Mouse (Mus musculus) testis, adult 2 months (tissue): ENCODE results near the gene Cyth2. TPM values are rescaled to one million over a fixed set of nuclear protein-coding genes. Genes with fewer than 3 reads are reported as not detected.
A peak's percentile ranks its signal among the peaks of the same experiment; 100 is the strongest.

ENCODE experiments used
- H3K27ac ChIP-seq: fragments of 200-500 bp; 2 replicates; pipeline ENCODE4 v1.5.1; 2012; ENCODE audit warnings: low read depth, low read length; ENCODE audit not compliant: control insufficient read depth, insufficient read depth
- H3K27me3 ChIP-seq: fragments of 200-500 bp; 2 replicates; pipeline ENCODE4 v1.6.1; 2012; ENCODE audit warnings: mild to moderate bottlenecking, low read length, moderate library complexity; ENCODE audit not compliant: control insufficient read depth, insufficient read depth
- H3K36me3 ChIP-seq: fragments of 200-500 bp; 2 replicates; pipeline ENCODE4 v1.6.1; 2012; ENCODE audit warnings: mild to moderate bottlenecking, low read length; ENCODE audit not compliant: control insufficient read depth, insufficient read depth
- H3K4me1 ChIP-seq: fragments of 200-500 bp; 2 replicates; pipeline ENCODE4 v1.6.1; 2012; ENCODE audit warnings: low read length; ENCODE audit not compliant: control insufficient read depth, insufficient read depth
- H3K4me3 ChIP-seq: fragments of 200-500 bp; 2 replicates; pipeline ENCODE4 v1.5.1; 2012; ENCODE audit warnings: low read depth, mild to moderate bottlenecking, low read length, moderate library complexity, mixed read lengths; ENCODE audit not compliant: control insufficient read depth
- CTCF ChIP-seq: fragments of 200-500 bp; IDR thresholded peaks from 2 replicates; pipeline ENCODE4 v1.5.1; 2012; ENCODE audit warnings: low read depth, mild to moderate bottlenecking, inconsistent platforms, low read length, moderate library complexity; ENCODE audit not compliant: control insufficient read depth, insufficient read depth, insufficient replicate concordance
- POLR2A ChIP-seq: fragments of 200-500 bp; IDR thresholded peaks from 2 replicates; pipeline ENCODE4 v1.6.1; 2012; ENCODE audit warnings: low read depth, mild to moderate bottlenecking, inconsistent platforms, low read length, moderate library complexity; ENCODE audit not compliant: control insufficient read depth
- polyA plus RNA-seq: library from polyadenylated mRNA; depleted of rRNA; stranded (reverse); fragments of >200 nt; gene quantifications from 2 replicates; pipeline ENCODE4 v1.2.3, GENCODE M21; 2012

The Cyth2 gene
- polyA plus RNA-seq, 1 experiment = 149 TPM

DNA sequence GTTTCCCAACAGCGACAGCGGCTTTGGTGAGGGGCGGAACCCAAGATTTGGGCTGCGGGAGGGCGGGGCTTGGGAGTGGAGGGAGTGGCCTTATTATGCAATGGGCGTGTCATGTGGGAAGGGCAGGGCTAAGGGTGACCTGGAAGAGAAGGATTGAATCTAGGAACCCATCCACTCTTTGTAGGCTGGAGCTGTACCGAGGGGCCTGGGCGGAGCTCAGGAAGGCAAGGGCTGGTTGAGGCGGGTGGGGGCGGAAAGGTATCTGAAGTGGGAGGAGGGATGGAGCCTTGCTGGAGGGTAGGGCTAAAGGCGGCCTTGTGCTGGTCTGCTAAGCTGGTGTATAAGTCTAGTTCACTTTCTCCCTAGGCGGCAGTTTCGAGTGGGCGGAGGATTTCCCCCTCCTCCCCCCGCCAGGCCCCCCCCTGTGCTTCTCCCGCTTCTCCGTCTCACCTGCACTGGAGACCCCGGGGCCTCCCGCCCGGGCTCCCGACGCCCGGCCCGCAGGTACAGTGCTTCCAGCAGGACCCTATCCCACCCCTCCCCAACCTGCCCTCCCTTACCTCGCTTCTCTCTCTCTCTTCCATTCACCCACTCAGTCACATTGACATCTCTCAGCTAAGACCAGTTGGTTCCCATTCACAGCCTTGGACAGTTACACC lies 13.7 kb downstream of the Cyth2 start:
- H3K4me1 ChIP-seq = peaks cover 11% of the 10 kb centered on the region; the same call in 1 of the 2 replicates
- H3K4me3 ChIP-seq = peak overlapping the region; percentile 76
- peaks cover 2% of the 10 kb centered on the region; the same call in 1 of the 2 replicates for H3K27me3 ChIP-seq
- no peak for TF ChIP-seq CTCF
- TF ChIP-seq POLR2A = no peak
- no peak overlapping the region for H3K27ac ChIP-seq
- H3K36me3 ChIP-seq = no peaks in the 10 kb centered on the region

DNA sequence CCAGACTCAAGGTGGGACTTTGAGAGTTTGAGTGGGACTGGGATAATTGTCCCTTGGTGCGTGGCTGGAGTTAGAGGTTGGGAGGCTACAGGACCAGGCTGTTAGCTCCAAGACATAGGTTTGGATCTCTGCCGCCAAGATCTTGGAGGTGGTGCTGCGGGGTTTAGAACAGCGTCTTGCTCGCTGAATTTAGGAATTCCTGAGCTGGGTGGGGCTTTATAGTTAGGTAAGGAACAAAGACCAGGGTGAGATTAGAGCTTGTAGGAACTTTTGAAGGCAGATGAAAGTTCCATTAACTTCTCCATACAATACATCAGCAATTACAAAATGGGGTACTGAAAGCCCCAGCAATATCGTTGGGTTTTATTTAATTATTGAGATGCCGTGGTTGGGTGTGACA lies 14.4 kb downstream of the Cyth2 start:
- TF ChIP-seq CTCF = no peak
- Histone ChIP-seq H3K4me1 (peaks cover 11% of the 10 kb centered on the region; the same call in 1 of the 2 replicates), H3K27ac (no peak overlapping the region), H3K27me3 (peaks cover 2% of the 10 kb centered on the region; the same call in 1 of the 2 replicates), H3K36me3 (no peaks in the 10 kb centered on the region), H3K4me3 (no peak overlapping the region; the same call in 1 of the 2 replicates)

DNA sequence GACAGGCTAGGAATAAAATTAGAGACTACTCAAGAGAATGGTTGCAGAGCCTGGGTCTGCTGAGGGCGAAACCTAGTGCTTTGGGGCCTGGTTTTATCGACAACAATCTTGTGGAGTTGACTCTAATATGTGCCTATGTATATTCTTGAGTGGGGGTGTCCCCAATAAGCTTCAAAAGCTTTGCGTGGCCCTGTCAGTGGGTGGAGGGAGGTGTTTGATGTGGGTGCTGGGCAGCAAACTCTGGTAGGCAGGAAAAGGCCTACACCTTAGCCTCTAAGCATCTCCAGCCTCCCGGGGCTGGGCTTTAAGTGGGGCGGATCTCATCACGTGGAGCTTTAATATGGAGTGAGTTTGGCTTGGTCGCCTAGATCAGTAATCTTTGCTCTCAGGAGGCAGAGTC lies 15.4 kb downstream of the Cyth2 start:
- H3K4me1 ChIP-seq = peaks cover 11% of the 10 kb centered on the region
- TF ChIP-seq POLR2A = no peak
- no peak for TF ChIP-seq CTCF
- H3K4me3 ChIP-seq = no peak overlapping the region
- H3K27me3 ChIP-seq = peaks cover 2% of the 10 kb centered on the region; the same call in 1 of the 2 replicates
- no peaks in the 10 kb centered on the region for H3K36me3 ChIP-seq
- no peak overlapping the region for H3K27ac ChIP-seq

DNA sequence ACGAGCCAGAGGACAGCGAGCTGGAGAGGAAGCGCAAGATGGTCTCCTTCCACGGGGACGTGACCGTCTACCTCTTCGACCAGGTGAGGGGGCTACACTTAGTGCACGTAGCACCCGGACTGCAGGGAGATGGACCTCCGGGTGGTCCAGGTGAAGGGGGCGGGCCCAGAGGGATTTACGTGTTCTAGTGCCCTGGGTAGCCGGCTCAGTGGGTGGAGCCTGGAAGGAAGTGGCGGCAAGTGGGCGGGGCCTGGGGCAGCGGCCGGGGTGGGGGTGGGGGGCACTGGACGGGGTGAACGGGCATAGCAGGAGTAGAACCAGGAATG lies 15.9 kb downstream of the Cyth2 start:
- Histone ChIP-seq H3K4me3 (peak overlapping the region; percentile 71), H3K27me3 (peaks cover 2% of the 10 kb centered on the region; the same call in 1 of the 2 replicates), H3K4me1 (peaks cover 16% of the 10 kb centered on the region), H3K36me3 (no peaks in the 10 kb centered on the region), H3K27ac (no peak overlapping the region)
- no peak for TF ChIP-seq POLR2A
- TF ChIP-seq CTCF = no peak

DNA sequence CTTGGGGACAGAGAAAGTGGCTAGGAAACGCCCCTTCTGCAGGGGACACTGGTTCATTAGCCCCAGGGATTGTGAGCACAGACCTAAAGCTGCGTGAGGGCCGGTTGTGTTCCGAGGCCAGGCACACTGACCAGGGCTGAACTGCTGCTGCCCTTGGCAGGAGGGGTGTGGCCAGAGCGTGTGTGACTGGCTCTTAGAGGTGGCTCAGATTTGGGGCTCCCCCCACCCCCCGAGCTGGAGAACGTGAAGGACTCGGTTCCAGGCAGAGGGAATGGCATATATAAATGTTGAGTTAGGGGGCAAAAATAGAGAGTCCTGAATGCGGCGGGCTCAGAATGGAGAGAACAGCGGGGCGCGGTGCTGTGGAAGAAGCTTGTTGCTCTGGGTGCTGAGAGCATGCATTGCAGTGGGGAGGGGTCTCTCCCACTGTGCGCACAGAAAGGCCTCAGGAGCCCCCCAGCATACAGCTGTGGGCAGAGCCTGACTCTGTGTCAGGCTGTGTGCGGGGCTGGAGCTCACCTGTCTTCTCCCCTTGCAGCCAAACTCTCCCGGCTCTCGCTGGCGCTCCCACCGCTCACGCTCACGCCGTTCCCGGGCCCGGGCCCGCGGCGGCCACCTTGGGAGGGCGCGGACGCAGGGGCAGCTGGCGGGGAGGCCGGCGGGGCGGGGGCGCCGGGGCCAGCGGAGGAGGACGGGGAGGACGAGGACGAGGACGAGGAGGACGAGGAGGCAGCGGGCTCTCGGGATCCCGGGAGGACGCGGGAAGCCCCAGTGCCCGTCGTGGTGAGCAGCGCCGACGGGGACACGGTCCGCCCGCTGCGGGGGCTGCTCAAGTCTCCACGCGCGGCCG lies 16.5 kb downstream of the Cyth2 start:
- peaks cover 19% of the 10 kb centered on the region for H3K4me1 ChIP-seq
- TF ChIP-seq POLR2A (no peak), CTCF (no peak)
- peaks cover 2% of the 10 kb centered on the region; the same call in 1 of the 2 replicates for H3K27me3 ChIP-seq
- peak overlapping the region; percentile 71 for H3K4me3 ChIP-seq
- no peak overlapping the region for H3K27ac ChIP-seq
- no peaks in the 10 kb centered on the region for H3K36me3 ChIP-seq

DNA sequence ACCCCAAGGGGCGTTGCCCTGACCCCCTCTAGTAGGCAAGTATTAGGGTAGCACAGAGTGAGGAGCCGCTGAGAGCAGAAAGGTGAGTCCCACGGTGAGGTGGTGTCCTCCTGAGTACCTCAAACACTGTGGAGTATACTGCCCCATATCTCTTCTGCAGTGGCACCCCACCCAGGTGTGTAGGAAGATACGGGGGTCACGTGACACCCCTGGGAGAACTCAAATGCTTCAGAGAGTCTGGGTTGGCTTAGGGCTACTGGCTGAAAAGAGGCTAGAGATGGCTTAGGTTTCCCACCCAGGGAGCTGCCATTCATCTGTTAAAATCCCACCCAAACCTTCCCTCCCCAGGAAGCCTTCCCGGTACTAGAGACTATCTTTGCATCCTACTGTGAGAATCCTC lies 17.4 kb downstream of the Cyth2 start:
- Histone ChIP-seq H3K4me3 (no peak overlapping the region), H3K27me3 (peaks cover 2% of the 10 kb centered on the region; the same call in 1 of the 2 replicates), H3K27ac (no peak overlapping the region), H3K4me1 (peaks cover 19% of the 10 kb centered on the region), H3K36me3 (no peaks in the 10 kb centered on the region)
- TF ChIP-seq POLR2A (no peak), CTCF (no peak)

DNA sequence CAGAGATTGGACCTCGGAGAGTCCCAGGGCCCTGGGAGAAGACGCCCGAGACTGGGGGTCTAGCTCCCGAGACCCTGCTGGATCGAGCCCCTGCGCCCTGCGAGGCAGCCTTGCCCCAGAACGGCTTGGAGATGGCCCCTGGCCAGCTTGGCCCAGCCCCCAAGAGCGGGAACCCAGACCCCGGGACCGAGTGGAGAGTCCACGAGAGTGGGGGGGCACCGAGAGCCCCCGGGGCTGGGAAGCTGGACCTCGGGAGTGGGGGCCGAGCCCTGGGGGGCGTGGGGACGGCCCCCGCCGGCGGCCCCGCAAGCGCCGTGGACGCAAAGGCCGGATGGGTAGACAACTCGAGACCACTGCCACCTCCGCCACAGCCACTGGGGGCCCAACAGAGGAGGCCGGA lies 19.4 kb downstream of the Cyth2 start:
- H3K27ac ChIP-seq = no peak overlapping the region

More for the DNA sequence above, 19.4 kb downstream of the Cyth2 start:
- Histone ChIP-seq H3K4me3 (no peak overlapping the region), H3K4me1 (peaks cover 10% of the 10 kb centered on the region), H3K36me3 (no peaks in the 10 kb centered on the region), H3K27me3 (no peaks in the 10 kb centered on the region)
- TF ChIP-seq CTCF (no peak), POLR2A (no peak)
